Mouse (Mus musculus) Muller cell, postnatal 12 days (primary cell): ENCODE measurements at regions not wholly inside any gene's neighbourhood (a gene's known extent, or its start where the extent isn't known, plus 50 kb on each side); places are given as distances from the start of the nearest gene placed in this dataset.
A peak's percentile ranks its signal among the peaks of the same experiment; 100 is the strongest.

Experiments
- DNase-seq: peaks from one replicate; pipeline ENCODE4 v3.0.0-alpha.2; 2015; ENCODE audit errors: inconsistent ontology term

DNA sequence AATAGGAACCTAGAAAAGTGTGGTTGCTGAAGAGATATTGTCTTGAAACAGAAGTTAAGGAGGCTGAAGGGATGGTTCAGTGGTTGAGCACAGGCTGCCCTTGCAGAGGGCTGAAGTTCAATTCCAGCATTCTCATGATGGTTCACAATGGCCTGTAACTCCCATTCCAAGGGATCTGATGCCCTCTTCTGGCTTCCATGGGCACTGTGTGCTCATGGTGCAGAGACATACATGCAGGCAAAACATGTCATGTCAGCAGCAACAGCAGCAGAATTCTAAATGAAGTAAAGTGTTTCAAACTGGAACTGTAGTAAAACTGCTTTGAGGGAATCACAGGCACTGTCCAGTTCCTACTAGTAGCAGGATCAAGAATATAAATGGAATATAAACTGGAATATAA, 162.7 kb upstream of the Zpld1 start:
- no peak for DNase-seq

DNA sequence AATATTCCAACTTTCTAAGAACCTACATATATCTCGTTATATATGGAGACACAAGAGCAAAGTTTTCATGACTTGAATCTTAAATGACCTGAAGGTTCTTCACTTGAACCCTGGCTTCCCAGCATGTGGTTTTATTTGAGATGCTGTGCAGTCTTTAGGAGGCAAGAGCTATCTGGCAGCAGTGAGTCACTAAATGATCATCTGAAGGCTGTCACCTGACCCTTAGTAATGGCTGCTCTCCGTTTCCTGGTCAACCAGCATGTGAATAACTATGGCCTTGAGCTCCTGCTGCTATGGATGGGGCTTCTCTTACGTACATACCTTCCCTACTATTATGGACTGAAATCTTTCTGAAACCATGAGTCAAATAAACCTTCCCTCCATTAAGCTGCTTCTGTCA, 149.8 kb upstream of the Zpld1 start:
- DNase-seq: no peak

DNA sequence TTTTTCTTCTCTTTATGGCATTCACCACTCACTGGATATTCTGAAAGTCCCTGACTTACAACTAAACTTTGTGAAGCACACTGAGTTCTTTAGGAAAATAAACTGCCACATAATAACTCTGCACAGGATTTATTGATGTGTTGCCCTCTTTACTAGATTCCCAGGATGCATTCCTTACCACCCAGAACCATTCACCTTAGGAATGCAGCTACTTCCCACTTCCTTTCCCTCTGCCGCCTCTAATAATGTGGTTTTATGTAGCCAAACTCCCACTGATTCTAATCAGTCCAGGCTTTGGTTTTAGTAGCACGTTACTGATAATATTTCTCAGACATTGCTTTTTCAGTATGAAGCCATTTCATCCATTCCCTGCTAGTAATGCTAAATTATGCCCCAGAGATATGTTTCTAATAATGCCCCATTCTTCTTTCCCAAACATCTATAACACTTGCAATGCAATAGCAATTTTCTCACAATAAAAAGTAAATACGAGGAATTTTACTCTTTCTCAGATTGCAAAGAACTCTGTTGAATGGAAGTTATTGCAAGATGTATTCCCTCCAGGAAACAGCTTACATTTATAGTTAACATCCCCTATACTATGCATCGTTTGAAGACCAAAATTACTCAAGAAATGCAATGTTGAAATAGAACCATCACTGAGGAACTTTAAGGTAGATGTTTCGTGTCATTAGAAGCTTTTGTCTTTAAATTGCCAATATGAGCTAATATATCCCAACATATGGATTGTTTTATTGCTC, 145.2 kb upstream of the Zpld1 start:
- peak; percentile 74 for DNase-seq

GRCm38 (mm10) chr16:55435139-55435968, 137.6 kb upstream of the Zpld1 start:
- DNase-seq: no peak

- DNase-seq: peak; percentile 66
Measured at GRCm38 (mm10) chr16:55421569-55422342, 124.0 kb upstream of the Zpld1 start.

- no peak for DNase-seq
Measured at GRCm38 (mm10) chr16:55420876-55421568, 123.2 kb upstream of the Zpld1 start.

GRCm38 (mm10) chr16:55418871-55419270, 121.1 kb upstream of the Zpld1 start:
- DNase-seq: no peak

GRCm38 (mm10) chr16:55400818-55401217, 103.0 kb upstream of the Zpld1 start:
- no peak for DNase-seq

- DNase-seq: peak; percentile 57
Measured at GRCm38 (mm10) chr16:55394864-55395263, 97.1 kb upstream of the Zpld1 start.

- no peak for DNase-seq
Measured at GRCm38 (mm10) chr16:55390400-55390799, 92.6 kb upstream of the Zpld1 start.

- DNase-seq: no peak
Measured at GRCm38 (mm10) chr16:55379996-55380395, 82.2 kb upstream of the Zpld1 start.

GRCm38 (mm10) chr16:55379189-55379588, 81.4 kb upstream of the Zpld1 start:
- DNase-seq: no peak

DNA sequence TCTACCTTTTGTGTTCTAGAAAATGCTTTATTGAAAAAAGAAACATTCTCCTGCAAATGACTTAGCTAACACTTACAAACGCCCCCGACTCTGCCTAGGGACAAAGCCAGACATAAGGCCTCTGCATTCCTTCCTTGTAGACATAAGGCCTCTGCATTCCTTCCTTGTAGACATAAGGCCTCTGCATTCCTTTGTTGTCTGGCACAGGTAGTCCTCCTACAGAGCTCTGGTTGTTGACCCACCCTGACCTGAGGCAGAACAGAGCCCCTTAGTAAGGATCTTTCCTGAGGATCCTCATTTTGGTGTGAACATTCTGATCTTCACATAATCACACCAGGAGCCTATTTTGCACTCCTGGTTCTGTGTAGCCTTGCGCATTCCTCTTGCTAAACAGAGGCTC, 80.9 kb upstream of the Zpld1 start:
- DNase-seq: no peak

- DNase-seq: no peak
Measured at GRCm38 (mm10) chr16:55375922-55376321, 78.1 kb upstream of the Zpld1 start.

DNA sequence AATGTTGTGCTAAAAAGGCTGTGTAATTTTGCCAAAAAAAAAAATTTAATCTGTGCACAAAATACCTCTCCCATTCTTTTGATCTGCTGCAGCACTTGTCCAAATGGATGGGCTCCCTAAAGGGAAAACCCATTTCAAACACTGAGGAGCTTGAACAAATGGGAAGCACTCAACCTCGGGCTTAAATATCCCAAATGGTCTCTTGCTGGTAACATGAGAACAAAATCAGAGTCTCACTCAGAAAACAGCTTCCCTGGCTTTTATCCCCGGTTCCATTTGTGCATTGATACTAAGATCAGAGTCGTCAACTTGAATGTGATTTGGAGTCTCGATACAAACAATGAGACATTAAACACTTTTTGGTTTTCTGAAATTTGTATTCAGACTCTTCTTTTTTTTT, 59.9 kb upstream of the Zpld1 start:
- no peak for DNase-seq

- DNase-seq: no peak
Measured at GRCm38 (mm10) chr16:55356097-55356496, 58.3 kb upstream of the Zpld1 start.
